Mouse (Mus musculus) stomach, embryonic 14.5 days (tissue): Measurements from ENCODE around the gene Tcta. TPM values are rescaled to one million over a fixed set of nuclear protein-coding genes. Genes with fewer than 3 reads are reported as not detected.
"Not testable (repeated sequence)": the region's sequence is repeated elsewhere in the genome, so short reads cannot be mapped to it uniquely, and the experiment has no call there.

Source experiments
- ATAC-seq: fragments of 200-750 bp; cut with Nextera tagmentation; 2 replicates; pipeline ENCODE4 v1.8.0; 2017; ENCODE audit warnings: low read depth, moderate TSS enrichment; ENCODE audit not compliant: insufficient number of reproducible peaks, insufficient read depth, low FRiP score
- H3K27ac ChIP-seq: fragments of 300-500 bp; sonication (generic); 2 replicates; pipeline ENCODE4 v1.5.1; 2014; ENCODE audit warnings: mild to moderate bottlenecking, low read length, moderate library complexity, mixed read lengths
- H3K27me3 ChIP-seq: fragments of 300-500 bp; sonication (generic); 2 replicates; pipeline ENCODE4 v1.6.1; 2014; ENCODE audit warnings: low read length, control low read depth, mixed read lengths; ENCODE audit not compliant: control insufficient read depth, insufficient read depth
- H3K36me3 ChIP-seq: fragments of 300-500 bp; sonication (generic); 2 replicates; pipeline ENCODE4 v1.6.1; 2014; ENCODE audit warnings: mild to moderate bottlenecking, control low read depth, low read length, moderate library complexity, mixed read lengths; ENCODE audit not compliant: control insufficient read depth, insufficient read depth
- H3K4me1 ChIP-seq: fragments of 300-500 bp; sonication (generic); 2 replicates; pipeline ENCODE4 v1.6.1; 2014; ENCODE audit warnings: low read length, control low read depth, mixed read lengths; ENCODE audit not compliant: control insufficient read depth, insufficient read depth
- H3K4me2 ChIP-seq: fragments of 300-500 bp; sonication (generic); replicated peaks from 2 replicates; pipeline ENCODE4 v1.6.1; 2014; ENCODE audit warnings: low read depth, low read length, control low read depth
- H3K4me3 ChIP-seq: fragments of 300-500 bp; sonication (generic); 2 replicates; pipeline ENCODE4 v1.5.1; 2014; ENCODE audit warnings: low read depth, low read length, control low read depth
- H3K9ac ChIP-seq: fragments of 300-500 bp; sonication (generic); replicated peaks from 2 replicates; pipeline ENCODE4 v1.6.1; 2014; ENCODE audit warnings: low read depth, mild to moderate bottlenecking, control low read depth, low read length, moderate library complexity, mixed read lengths
- H3K9me3 ChIP-seq: fragments of 300-500 bp; sonication (generic); 2 replicates; pipeline ENCODE4 v1.6.1; 2016; ENCODE audit warnings: low read depth, low read length, control low read depth; ENCODE audit not compliant: control insufficient read depth
- WGBS: fragments of 180-500 bp; shearing (Covaris S2); extraction: QIAGEN DNeasy Blood & Tissue Kit; methylation state at CpG from one replicate; pipeline ENCODE4 v1.1.7; 2014; 5-methylcytosine and 5-hydroxymethylcytosine counted together
- polyA plus RNA-seq: library from polyadenylated mRNA; unstranded; fragments of >200 nt; fragmentation: Nextera tagmentation; extraction: Ambion mirVana; gene quantifications from 2 replicates; pipeline ENCODE4 v1.2.1, GENCODE M21; 2014

Gene Tcta
- polyA plus RNA-seq, 1 experiment from 2014 or later: 37.9 TPM

DNA sequence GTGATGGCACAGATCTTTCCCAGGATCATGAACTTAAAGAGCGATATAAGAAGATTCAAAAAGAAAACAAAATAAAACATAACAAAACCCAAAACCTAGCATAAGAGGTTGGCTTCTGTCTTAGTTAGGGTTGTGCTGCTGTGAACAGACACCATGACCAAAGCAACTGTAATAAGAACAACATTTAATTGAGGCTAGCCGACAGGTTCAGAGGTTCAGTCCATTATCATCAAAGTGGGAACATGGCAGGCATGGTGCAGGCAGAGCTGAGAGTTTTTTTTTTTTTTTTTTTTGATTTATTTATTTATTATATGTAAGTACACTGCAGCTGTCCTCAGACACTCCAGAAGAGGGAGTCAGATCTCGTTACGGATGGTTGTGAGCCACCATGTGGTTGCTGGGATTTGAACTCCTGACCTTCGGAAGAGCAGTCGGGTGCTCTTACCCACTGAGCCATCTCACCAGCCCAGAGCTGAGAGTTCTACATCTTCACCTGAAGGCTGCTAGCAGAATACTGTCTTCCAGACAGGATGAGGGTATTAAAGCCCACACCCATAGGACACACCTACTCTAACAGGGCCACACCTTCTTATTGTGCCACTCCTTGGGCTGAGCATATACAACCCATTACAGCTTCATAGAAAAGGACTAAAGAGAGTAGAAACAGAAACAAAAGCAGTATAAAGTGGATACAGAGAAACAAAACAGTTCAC is 18.3 kb downstream of the Tcta start:
- not testable (repeated sequence) for ATAC-seq, H3K4me1 ChIP-seq, H3K36me3 ChIP-seq, H3K9me3 ChIP-seq, H3K27ac ChIP-seq, H3K9ac ChIP-seq, H3K4me2 ChIP-seq, H3K4me3 ChIP-seq, H3K27me3 ChIP-seq
- 92% methylated on average over 4 of the region's 6 CpGs for WGBS

DNA sequence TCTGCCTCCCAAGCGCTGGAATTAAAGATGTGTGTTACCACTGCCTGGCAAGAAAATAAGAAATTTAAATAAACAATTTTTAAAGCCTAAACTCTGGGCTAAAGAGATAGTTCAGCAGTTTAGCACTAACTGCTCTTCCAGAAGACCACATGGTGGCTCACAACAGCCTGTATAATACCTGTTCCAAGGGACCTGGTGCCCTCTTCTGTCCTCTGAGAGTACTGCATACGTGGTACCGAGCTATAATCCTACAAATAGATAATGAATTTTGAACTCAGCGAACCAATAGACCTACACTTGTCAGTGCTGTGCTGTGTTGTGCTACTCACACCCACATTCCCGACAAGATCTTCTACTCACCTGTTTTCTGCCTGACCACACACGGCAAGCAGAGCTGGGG is 21.6 kb downstream of the Tcta start:
- Histone ChIP-seq H3K9me3 (no peaks in the 10 kb centered on the region), H3K4me2 (no peak overlapping the region), H3K9ac (no peak overlapping the region), H3K27me3 (no peaks in the 10 kb centered on the region), H3K36me3 (no peaks in the 10 kb centered on the region), H3K4me3 (no peak overlapping the region), H3K27ac (no peak overlapping the region), H3K4me1 (no peaks in the 10 kb centered on the region)
- 8% methylated on average over 6 of the region's 6 CpGs for WGBS
- peak; percentile 63; the same call in 1 of the 2 replicates for ATAC-seq

DNA sequence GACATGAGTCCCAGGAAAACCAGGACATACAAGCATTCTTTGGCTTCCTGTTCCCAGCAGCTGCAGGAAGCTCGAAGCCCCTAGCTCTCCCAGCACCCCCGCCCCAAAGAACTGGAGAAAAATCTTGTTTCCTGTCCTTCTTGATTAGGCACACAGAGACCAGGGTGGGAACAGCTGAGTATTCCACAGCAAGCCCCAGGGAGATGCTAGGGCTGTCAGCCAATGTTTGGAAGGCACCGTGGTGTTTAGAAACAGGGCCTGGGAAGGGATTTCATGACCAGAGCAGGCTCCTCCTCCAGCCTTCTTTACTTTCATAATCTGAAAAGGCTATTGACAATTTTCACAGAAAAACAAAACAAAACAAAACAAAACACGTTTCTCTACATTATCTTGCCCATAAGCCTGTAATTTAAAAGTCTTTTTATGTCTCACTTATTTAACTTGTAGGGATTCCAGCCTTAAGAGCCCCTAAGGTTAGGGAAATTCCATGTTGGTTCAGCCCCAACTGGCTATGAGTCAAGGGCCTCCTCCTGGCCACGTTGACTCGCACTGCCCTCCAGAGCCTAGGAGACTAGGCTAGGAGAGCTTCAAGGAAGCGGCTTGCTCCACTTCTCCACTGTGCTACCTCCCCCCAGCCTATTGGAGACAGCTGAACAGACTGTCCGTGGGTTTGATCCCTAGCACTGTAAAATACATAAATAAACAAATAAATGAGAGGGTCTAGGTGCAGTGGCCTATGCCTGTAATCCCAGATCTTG is 25.7 kb downstream of the Tcta start:
- no peaks in the 10 kb centered on the region for H3K36me3 ChIP-seq
- no peak overlapping the region for H3K9ac ChIP-seq
- peak; percentile 56; the same call in 1 of the 2 replicates for ATAC-seq
- 32% methylated on average over 8 of the region's 8 CpGs for WGBS
- H3K27ac ChIP-seq: peak overlapping the region; percentile 36; the same call in 1 of the 2 replicates
- H3K4me2 ChIP-seq: no peak overlapping the region
- no peaks in the 10 kb centered on the region for H3K27me3 ChIP-seq
- H3K4me3 ChIP-seq: no peak overlapping the region
- H3K4me1 ChIP-seq: no peaks in the 10 kb centered on the region
- H3K9me3 ChIP-seq: no peaks in the 10 kb centered on the region

DNA sequence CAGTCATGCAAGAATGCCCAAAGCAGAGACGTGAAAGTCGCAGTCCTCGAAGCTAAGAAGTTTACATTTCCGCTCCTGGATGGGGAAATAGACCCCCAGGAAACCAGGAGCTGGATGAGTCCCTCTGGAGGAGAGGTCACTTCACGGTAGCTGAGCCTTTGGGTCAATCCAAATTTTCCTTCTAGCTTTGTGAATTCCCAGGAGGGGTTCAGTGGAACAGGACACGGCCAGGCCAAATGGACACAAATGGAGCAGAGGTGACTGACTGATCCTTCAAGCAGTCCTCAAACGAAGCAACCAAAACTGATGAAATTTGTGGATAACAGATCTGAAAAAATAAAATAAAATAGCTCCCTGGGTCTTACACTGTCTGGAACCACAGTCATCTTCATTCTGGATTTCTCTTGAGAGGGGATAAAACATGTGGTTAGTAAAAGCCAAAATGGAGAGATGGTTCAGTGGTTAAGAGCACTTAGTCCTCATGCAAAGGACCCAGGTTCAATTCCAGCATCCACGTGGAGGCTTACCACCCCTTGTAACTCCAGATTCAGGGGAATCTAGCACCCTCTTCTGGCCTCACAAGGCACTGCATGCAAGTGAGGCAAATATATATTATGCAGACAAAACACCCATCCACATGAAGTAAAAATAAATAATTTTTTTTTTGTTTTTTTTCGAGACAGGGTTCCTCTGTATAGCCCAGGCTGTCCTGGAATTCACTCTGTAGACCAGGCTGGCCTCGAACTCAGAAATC is 27.1 kb downstream of the Tcta start:
- no peaks in the 10 kb centered on the region for H3K4me1 ChIP-seq
- no peak overlapping the region for H3K9ac ChIP-seq
- H3K4me3 ChIP-seq: no peak overlapping the region
- H3K27me3 ChIP-seq: no peaks in the 10 kb centered on the region
- H3K27ac ChIP-seq: no peak overlapping the region
- ATAC-seq: no peak
- no peak overlapping the region for H3K4me2 ChIP-seq
- 66% methylated on average over 10 of the region's 10 CpGs for WGBS
- H3K9me3 ChIP-seq: no peaks in the 10 kb centered on the region
- H3K36me3 ChIP-seq: no peaks in the 10 kb centered on the region

DNA sequence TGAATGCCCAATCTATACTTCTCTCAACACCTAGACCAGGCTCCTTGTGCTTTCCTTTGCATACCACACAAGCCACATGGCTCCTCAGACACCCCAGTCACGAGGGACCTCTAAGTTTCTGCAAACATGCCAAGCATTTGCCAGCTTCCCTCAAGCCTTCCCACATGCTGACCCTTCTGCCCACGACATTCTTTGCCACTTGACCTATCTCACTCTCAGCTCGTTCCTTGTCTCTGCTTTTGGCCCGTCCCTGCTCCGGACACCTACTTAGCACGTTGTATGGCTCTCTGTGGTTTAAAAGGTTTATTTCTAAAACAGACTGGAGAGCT is 30.7 kb downstream of the Tcta start:
- no peak overlapping the region for H3K27ac ChIP-seq
- H3K4me1 ChIP-seq: peaks cover 13% of the 10 kb centered on the region; the same call in 1 of the 2 replicates
- H3K9me3 ChIP-seq: no peaks in the 10 kb centered on the region
- no peaks in the 10 kb centered on the region for H3K27me3 ChIP-seq
- WGBS: 42% methylated on average over 6 of the region's 6 CpGs
- no peak overlapping the region for H3K4me2 ChIP-seq
- no peaks in the 10 kb centered on the region for H3K36me3 ChIP-seq
- H3K4me3 ChIP-seq: no peak overlapping the region
- H3K9ac ChIP-seq: no peak overlapping the region
- ATAC-seq: no peak

DNA sequence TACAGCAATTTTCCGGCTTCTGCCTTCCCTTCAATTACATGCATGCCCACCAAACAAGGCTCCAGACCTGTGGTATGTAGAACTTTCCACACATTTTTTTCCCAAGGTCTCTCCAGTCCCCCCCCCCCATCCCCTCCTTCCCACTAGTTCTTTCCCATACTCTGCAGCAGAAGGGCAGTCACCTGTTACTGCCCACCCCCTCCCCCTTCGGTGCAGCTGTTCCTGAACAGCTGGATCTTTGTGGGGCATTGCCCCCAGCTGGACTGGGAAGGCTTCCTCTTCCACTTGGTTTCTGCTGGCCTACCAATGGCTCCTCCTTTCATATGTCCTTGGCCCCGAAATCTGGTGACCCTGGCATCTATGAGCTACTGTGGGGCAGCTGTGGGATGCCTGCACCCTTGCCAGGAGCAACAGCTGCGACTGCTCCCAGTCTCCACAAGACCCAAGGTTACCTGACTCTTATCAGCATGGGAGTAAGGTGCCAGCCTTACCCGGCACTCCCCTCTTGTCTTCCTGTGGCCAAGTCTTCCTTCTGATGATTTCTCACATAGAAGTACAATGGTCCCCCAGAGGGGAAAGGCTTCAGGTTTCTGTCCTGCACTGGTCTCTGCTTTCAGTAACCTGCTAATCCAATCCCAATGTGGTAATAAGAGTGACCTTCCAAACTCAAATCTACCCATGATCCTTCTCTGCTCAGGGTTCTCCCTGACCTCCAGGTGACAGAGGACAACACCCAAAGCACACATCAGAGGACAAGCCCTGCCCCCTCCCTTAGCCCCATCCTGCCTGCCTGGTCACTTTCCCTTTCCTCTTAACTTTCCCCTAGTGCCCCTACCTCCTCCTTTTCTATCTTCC is 31.3 kb downstream of the Tcta start:
- Histone ChIP-seq H3K9me3 (no peaks in the 10 kb centered on the region), H3K36me3 (no peaks in the 10 kb centered on the region), H3K27ac (no peak overlapping the region), H3K4me2 (no peak overlapping the region), H3K4me1 (peaks cover 13% of the 10 kb centered on the region; the same call in 1 of the 2 replicates), H3K9ac (no peak overlapping the region), H3K4me3 (no peak overlapping the region), H3K27me3 (no peaks in the 10 kb centered on the region)
- ATAC-seq: no peak
- WGBS: 74% methylated on average over 5 of the region's 5 CpGs

DNA sequence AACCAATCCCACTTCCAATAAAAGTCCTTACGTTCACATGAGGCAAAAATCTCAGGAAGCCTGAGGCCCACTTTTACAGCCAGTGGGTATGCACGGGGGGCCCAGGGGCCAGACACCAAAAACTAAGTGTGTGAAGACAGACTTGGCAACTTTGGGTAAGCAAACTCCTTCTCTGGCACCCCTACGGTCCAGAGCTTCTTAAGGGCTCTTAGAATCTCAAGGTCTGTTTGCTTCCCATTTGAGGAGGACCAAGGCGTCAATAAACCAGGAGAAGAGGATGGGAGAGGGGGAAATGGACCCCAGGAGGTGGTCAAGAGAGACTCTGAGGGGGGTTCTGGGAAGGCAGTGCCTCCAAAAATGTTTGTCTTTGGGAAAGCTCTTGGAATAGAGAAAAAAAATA is 32.5 kb downstream of the Tcta start:
- peak overlapping the region; percentile 15; the same call in 1 of the 2 replicates for H3K27ac ChIP-seq

DNA sequence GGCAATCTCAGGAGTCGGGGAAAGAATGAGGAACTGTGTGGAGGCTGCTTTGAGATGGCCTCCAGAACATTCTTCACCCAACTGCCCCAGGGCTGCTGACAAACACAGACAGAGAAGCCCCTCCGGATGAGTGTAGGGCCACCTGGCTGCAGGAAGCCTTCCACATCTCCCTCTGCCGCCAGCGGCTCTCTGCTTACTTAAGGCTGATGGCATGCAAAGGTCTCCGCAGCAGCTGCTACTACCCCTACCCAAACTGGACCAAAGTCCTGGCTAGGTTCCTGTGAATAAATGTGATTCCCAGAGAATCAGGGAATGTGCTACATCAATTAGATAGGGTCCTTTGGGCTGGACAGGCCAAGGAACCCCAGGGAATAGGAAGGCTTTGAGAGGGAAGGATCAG is 33.3 kb downstream of the Tcta start:
- H3K4me2 ChIP-seq: no peak overlapping the region
- no peak overlapping the region for H3K4me3 ChIP-seq
- 39% methylated on average over 5 of the region's 5 CpGs for WGBS
- peaks cover 14% of the 10 kb centered on the region; the same call in 1 of the 2 replicates for H3K4me1 ChIP-seq
- ATAC-seq: no peak
- H3K9me3 ChIP-seq: no peaks in the 10 kb centered on the region
- no peaks in the 10 kb centered on the region for H3K27me3 ChIP-seq
- H3K27ac ChIP-seq: peak overlapping the region; percentile 11; the same call in 1 of the 2 replicates
- no peak overlapping the region for H3K9ac ChIP-seq
- H3K36me3 ChIP-seq: no peaks in the 10 kb centered on the region

More for the DNA sequence above, 32.5 kb downstream of the Tcta start:
- peaks cover 13% of the 10 kb centered on the region; the same call in 1 of the 2 replicates for H3K4me1 ChIP-seq
- H3K27me3 ChIP-seq: no peaks in the 10 kb centered on the region
- no peak overlapping the region for H3K4me2 ChIP-seq
- no peaks in the 10 kb centered on the region for H3K36me3 ChIP-seq
- WGBS: 71% methylated on average over 4 of the region's 4 CpGs
- no peak overlapping the region for H3K4me3 ChIP-seq
- ATAC-seq: no peak
- H3K9ac ChIP-seq: no peak overlapping the region
- H3K9me3 ChIP-seq: no peaks in the 10 kb centered on the region
